Mouse (Mus musculus) embryo, embryonic 10.5 days (tissue): ENCODE measurements at regions not wholly inside any gene's neighbourhood (a gene's known extent, or its start where the extent isn't known, plus 50 kb on each side); places are given as distances from the start of the nearest gene placed in this dataset.
A peak's percentile ranks its signal among the peaks of the same experiment; 100 is the strongest.

ENCODE experiments used
- DNase-seq: peaks from one replicate; pipeline ENCODE4 v3.0.0-alpha.2; 2015; ENCODE audit warnings: low spot score

DNA sequence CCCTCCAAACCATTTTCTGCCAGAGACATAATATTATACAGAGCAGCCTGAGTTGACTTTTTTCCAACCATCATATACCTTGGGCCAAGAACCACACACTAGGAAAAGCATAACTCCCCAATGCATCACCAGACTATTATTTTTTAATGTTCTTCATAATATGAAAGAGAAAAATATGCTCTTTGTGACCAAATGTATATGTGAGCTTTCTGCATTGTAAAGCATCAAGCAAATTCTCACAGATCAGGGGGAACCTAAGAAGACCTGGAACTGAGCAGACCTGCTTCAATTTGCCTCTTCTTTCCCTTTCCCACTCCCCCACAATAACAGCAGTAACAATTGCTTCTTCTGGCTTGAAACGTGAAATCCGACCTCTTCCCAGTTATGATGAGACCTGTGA, 407.6 kb downstream of the Atp6ap1l start:
- DNase-seq, result no peak

DNA sequence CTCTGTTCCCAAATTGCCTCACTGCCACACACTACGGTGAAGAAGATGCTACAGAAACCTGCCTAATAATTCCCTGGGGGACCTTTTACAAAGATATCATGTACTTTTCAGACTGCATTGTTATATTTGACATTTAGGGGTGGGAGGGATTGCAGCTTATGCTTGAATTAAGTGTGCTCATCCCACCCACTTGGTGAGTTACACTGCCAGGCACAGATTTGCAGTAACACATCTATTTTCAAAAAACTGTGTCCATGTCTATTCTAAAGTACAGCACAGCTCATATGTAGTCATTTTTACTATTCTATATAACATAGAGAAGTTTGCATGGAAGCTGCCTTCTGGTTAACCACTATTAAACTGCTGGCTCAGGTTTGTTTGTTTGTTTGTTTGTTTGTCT, 404.3 kb upstream of the Xrcc4 start:
- DNase-seq, result no peak

DNA sequence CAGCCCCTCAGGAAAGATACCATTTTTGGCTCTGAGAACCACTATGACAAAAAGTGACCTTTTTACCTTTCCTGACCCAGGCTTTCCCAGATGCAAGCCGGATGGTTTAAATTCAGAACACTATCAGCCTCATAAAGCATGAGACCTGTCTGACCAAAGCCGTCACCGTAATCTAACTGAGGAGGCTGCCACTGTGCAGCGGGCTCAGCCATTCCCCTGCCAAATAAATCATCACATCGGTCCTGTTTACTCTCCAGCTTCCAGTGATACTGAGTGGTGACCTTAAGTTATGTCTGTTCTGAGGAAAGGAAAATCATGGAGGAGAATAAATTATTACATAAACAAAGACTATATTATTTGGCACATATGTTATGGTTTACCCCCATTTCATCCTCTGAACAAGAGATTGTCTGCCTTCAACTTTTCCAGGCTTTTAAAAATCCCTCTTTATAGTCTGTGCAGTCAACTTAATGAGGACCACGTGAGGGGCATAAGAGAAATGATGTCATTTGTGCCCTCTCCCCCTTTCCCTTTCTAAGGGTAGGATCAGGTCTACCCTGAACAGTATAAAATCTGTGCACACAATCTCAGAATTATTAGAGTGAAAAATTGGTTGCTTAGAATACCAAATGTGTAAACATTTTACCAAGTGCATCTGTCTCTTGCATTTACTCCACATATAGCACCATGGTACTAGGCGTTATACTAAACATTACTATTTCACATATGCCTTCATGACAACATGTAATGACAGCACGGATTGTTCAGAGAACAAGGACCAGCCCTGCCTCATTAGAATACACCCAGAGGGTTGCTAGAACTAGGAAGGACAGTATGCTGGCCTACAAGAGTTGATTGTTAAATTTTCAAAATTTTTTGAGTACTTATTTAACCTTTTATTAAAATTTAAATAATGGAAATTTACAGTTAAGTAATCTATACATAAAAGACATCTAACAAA, 401.9 kb upstream of the Xrcc4 start:
- DNase-seq, result peak; percentile 72

DNA sequence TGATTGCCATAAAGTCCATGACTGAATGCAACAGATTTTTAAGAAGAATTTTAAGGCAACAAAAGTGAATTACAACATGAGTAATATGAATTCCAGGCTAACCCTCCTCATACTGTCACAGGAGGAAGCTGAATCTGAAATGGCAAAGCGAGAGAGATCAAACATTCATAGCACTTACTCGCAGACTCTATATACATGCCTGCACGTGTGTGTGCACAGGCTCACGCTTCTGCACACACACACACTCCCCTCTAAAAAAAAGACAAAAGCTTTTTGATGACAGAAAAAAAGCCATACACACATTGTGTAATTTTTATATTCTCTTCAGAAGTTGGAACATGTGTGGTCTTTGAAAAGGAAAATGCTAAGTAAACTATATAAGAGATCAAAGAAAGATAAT, 391.1 kb upstream of the Xrcc4 start:
- no peak for DNase-seq

DNA sequence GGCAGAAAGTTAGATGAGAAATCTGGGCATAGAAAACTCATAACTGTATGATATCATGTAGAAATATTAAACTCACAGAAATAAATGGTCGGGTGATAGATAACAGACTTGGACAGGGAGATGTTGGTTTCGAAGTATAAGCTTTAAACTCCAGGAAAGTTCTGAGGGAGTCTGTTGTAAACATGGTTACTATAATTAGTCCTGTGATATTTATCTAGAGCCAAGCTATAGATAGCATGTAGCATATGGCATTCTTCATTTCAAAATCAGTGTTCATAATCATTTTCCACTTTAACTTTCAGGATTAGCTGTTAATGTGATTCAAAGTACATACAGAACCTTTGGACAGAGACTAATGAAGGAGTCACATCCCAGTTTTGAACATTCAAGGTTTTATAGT, 387.5 kb upstream of the Xrcc4 start:
- DNase-seq, result no peak

DNA sequence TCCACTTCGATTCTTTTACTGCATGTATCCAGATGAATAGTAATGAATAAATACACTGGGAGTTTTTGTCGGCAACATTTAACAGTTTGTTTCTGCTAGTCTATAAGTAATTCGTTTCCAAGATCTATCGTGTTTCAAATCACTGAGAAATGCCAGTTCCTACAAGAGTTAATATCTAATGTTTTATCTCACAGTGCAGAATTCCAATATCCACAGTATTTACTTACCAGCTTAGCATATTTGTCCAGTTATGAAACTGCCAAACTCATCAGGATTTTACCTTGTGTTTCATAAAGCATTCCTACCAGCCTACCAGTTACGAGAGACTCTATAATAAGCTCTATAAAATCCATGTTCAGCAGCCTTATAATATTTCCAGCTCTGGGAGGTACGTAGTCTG, 385.1 kb upstream of the Xrcc4 start:
- no peak for DNase-seq

DNA sequence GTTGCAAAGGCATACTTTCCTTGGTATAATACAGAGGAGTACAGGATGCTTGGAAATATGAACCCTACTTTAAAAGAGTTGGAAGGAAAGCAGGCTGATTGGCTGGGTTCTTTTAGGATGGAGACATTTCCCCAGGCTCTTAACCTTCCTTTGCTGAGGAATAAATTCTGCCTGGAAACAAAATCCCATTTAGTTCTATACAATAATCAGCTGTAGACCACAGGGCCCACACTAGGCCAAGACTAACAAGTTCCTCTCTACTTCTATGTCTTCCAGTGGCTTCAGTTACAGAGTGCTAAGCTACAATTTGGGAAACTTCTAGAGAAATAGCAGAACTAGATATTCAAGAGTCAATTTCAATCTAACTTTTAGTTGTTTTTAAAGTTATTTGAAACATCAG, 384.6 kb upstream of the Xrcc4 start:
- DNase-seq, result no peak

DNA sequence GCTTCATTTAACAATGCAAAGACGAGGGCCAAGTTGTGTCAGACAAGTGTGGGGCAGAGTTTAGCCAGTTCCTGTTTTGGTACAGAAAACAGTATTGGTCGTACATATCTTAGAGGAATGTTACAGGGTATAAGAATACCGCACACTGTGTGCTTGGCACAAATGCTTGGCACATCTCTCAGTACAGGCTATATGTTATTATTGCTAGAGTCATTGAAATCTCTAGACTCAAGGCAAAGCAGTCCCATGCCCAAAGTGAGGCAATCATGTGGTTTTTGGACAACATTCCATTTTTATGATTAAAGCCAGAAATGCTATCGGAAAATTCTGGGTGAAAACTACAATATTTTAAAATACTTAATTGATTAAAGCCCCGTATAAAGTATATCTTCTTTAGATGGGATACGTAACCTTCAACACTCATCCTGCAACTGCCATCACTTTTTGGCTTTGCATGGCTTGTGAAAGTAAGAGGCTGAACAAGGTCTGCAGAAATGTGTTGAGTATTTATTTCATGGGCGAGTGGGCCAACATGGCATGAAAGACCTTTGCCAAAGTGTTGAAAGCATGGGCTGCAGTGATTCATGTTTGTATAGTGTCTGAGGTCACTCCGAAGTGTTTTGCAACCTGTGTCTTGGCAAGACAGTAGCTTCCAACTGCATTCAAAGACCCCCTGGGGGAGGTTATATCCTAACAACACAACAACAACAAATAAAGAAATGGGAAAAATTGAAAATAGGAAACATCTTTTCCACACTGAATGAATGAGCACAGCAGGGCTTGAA, 383.8 kb upstream of the Xrcc4 start:
- no peak for DNase-seq

DNA sequence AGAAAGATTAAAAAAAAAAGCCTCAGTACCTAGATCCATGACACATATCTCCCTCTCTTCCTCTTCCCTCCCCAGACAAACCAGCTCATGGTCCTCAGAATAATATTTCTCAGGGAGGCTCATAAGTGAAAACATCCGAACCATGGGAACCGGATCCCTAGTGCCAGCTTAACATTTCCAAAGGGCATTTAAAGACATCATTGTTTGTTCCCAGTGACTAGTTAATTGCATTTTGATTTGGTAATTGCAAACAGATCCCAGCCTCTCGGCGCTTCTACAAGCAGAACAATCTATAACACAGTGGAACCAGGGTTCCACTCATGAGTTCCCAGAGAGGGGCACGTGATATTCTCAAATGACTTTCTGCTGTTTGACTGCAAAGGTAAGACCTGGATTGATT, 376.7 kb upstream of the Xrcc4 start:
- DNase-seq, result peak; percentile 59

DNA sequence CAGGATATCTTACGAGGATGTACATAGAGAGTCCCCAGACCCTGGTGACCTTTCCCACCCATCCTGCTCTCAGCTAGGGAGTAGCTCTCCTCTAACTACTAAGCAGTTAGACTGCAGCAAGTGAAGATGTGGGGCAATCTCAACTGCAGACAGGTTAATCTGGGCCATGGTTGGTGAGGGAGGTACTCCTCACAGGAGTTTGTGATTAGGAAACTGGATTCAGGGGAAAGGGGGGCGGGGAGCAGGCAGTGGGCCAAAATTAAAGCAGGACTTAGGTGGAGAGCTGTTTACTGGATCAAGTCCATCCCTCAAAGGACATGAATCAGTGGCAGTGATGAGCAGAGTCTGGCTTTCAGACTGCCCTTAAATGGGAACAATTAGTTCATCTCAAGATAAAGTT, 374.6 kb upstream of the Xrcc4 start:
- no peak for DNase-seq

DNA sequence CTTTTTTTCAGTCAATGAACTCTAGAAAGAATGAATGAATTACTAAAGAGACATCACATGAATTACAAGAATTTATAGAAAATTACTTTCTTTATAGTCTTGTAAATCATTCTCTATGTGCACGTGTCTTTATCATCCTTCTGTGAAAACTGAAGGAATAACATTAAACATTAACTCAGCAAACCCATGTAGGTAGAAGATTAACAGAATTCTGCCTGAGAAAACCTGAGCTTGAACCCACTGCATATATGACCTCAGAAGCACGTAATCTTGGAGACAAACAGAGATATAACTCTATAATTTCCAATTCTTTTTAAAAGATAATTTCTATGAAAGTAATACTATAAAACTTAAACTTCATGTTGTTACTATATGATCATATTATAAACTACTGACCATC, 374.0 kb upstream of the Xrcc4 start:
- no peak for DNase-seq

DNA sequence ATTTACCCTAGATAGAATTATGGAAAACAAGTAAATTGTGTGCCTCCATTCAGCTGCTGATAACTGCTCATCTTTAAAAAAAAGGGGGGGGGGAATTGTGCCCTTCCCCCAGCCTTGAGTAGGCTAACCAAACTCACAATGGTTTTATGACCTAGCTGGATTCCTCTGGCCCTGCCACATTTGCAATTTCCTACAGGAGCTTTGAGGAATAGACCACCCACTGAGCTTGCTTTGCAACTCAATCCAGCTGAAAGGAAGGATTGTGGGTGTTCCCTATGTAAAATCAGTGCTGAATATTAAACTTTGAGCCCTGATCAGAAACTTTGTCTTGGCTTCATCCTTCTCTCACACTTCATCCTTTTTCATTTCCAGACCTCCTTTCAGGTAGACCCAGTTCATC, 365.2 kb upstream of the Xrcc4 start:
- DNase-seq, result no peak

DNA sequence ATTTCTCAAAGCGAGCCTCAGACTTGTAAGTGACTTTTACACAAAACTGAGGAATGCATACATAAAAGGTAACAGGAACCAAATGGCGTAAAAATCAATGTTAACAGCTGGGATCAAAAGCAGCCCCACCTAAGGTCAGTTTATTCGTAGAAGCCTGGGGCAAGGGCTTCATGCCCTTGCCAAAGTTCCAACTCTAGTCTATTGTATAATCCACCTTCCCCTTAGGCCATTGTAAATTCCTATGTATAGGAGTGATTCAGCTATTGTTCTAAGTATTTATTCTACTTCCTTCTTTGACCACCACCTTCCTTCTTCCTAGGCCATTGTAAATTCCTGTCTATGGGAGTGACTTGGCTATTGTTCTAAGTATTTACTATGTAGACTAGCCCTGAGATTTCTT, 337.5 kb upstream of the Xrcc4 start:
- DNase-seq, result no peak

DNA sequence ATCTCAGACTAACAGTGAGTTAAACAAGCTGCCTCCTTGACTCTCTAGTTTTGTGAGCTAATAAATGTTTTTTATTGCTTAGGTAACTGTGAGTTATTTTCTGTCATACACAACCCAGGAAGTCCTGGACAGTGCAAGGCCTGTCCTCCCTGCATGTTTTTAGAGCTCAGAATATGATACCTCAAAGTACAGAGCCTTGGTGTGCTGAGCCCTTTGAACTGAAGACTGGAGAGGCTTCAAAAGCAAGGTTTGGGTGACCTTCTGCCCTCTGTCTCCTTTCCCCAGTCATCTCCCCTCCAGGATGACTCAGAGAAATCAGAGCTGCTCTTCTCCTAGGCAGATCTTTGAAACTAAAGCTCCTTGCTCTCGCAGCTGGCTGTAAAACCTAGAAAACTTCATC, 336.0 kb upstream of the Xrcc4 start:
- DNase-seq, result peak; percentile 46

DNA sequence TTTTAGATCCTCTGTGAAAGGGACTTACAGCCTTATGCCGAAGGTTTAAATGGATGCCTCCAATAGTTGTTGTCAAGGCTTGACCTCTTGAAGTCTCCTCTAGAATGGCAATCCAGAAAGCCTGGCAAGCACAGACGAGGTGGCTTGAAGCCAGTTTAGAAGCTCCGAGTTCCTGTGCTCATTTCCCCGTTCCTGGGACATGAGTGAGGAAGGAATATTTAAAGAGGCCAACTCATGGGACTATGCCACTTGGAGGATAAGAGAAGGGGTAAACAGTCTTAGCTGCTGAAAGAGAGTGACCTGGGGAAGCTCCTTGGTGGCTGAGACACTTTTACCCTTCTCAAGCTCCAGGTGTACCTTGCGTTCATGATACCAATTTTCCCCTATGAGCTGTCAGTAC, 335.1 kb upstream of the Xrcc4 start:
- no peak for DNase-seq

DNA sequence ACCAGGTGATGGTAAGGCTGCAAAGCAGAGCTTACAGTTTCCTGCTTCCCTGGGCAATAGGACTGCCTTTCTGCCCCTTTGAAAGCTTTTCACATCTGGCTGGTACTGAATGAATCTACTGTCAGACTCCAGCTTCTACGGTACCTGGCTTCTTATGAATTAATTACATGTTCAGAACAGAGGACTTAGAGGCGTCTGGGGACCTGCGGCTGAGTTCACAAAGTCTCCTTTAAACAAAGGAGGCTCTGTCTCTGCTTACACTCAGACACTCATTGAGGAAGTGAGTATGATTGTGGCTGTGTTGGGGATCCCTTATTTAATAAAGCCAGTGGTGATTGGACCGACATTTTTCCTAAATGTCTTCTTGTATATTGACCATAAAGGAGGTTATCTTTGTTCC, 331.6 kb upstream of the Xrcc4 start:
- peak; percentile 48 for DNase-seq

DNA sequence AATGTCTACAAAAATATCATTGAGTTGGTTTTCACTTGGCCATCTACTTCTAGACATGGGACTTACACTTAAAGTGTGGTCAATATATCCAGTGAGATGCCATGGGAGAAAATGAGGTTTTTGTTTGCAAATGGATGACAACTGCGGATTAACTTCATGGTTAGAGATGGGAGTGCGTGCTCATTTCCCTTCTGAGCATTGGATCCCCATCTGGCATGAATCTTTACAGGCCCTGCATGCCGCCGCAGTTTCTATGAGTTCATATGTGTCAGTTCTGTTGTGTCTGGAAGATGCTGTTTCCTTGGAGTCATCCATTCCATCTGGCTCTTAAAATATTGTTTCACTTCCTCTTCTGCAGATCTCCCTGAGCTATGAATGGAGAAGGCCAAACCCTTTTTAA, 315.0 kb upstream of the Xrcc4 start:
- DNase-seq, result no peak

DNA sequence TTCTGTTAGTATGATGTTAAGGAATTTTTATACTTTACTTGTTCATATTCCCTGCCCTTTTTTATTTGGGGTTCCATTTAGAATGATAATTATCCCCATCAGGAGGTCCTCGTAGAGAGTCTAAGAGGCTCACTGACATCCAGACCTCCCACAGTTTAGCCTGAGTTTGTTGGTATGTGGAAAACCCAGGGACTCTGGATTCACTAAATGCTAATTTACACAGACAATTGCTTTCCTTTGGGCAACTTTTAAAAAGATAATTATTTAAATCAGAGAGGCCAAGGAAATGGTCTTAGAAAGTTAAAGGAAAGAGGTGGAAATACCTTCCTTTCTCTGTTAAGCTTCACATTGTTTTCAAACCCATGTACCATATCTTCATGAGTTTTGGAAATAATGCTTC, 312.7 kb upstream of the Xrcc4 start:
- no peak for DNase-seq

DNA sequence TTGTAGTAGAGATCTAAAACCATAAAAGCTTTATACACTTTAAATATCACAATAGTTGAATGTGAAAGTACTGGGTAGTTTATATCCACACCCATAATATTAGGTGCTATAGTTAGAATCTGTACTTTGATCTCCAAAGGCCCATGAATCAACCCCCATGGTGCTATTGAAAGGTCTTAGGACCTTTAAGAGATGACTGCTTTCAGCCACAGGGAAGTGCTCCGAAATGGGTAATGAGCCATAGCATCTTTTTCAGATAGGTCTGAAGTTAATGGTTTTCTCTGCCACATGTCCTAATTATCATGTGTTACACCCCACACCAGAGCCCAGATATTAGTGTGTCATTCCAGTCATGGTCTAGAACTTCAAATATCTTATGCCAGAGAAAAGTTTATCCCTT, 312.1 kb upstream of the Xrcc4 start:
- DNase-seq, result no peak

DNA sequence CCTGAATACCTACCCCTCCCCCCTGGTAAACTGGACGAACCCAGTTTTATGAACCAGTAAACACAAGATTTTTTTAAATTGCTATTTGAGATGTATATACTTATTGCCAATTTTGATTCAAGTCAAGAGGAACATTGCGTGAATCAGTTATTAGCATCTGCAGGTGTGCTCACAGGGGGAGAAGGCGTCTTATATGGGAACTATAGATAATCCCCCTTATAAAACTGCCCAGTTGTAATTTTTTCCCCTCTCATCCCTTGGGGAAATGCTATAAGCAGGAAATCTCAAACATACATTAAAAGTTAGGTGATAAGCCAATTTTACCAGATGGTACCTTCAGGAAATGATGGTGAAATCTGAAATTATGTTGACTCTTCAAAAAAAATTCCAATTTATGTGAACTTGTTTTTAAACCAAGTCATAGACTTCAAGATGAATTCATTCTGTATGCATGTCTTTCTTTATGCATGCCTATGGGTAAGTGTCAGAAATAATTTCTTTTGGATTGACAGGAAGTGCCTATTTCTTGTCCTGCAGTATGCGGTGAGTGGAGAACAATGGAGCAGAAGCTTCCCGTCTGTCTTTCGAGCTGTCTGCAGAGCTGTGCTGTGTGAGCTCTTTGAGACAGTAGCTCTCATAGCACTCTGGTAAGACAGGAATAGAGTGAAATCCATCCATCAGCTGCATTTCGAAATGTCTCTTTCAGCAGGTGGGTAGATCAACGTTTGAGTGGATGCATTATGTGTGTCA, 306.0 kb upstream of the Xrcc4 start:
- no peak for DNase-seq

DNA sequence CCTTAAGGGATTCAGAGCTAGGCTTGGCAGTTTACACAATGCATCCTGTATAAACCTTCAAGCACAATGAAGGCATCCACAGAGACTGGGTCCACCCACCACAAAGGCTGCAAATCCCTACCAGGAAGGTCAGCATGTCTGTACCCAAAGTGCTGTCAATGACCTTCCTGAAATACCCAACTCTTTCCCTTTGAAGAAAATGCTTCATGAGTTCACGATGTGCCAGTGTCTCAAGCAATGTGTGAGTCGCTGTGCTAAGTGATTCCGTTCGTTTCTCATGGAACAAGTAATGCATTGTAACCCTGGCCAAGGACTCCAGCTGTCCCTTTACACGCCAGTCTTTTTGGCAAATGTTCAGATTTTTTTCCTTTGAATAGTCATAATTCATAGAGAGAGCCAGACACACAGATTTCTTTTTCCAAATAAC, 305.4 kb upstream of the Xrcc4 start:
- no peak for DNase-seq

DNA sequence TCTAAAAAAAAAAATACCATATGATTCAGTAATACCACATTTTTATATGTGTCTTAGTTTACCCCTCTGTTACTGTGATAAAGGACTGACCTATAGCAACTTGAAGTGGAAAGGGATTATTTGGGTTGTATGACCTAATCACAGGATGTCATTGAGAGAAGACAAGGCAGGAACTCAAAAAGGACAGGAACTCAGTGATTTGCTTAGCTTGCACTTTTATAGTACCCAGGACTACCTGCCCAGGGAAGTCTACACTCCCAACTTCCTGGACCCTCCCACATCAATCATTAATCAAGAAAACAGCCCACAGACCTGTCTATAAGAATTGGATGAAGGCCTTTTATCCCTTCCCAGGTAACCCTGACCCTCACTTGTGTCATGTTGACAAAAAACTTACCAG, 303.0 kb upstream of the Xrcc4 start:
- no peak for DNase-seq

DNA sequence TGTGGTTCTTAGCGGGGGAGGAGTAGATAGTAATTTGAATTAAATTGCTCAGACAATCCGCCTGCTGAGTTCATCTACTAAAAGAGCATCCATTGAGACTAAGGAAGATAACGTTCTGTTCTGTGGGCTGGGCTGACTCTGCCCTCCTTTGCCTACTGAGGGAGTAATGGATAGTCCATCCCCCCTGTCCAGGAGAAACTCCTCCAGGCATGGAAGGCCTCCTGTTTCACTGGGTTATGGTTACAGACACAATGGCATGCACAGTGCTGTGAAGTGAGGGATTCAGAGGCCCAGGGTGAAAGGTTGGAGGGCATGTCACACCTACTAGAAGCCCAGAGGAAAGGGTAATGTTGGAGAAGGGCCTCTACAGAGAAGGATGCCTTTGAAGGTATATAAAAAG, 287.2 kb upstream of the Xrcc4 start:
- no peak for DNase-seq
